In the genomic region with DNA sequence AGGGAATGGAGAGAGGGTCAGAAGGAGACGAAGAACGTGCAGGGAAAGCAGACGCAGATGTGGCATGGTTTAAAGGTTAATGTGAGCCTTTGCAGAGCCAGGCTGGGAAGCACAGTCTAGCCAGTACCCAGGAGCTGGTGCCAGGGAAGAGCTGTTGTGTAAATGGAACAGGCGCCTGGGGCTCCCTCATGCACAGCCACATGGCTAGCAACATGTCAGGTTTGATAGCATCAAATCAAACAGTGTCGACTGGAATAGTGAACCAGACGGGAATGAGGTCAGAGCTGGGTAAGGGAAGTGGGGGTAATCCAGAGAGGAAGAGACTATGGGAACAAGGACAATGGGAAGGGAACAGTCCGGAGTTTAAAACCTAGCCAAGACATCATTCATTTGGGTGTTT, we compare ENCODE assay signal across 15 mouse cellular contexts.
DNase-seq lines count a peak whose midpoint lies in the region; ATAC-seq lines count a peak whose summit lies in the region.
"Had no signal": no experiment of that assay in that cellular context is flagged by ENCODE, and none has a peak within 500 bp of the region (broad histone marks: within the 10 kb centered on the region; RNA-seq: fewer than 3 reads in every experiment).

No protein-coding gene starts in this region.

- H3K9me3 ChIP-seq in forebrain, embryonic 15.5 days, result no peaks in the 10 kb centered on the region
- H3K9me3 ChIP-seq: forebrain, embryonic 12.5 days; lung, embryonic 15.5 days had no signal

- no peaks in the 10 kb centered on the region for H3K36me3 ChIP-seq in forebrain, embryonic 15.5 days
- H3K36me3 ChIP-seq: forebrain, embryonic 12.5 days; lung, embryonic 15.5 days had no signal

- no peak for ATAC-seq in forebrain, embryonic 15.5 days (replicated peaks)

- H3K27me3 ChIP-seq in forebrain, embryonic 15.5 days, result no peaks in the 10 kb centered on the region
- H3K27me3 ChIP-seq: forebrain, embryonic 12.5 days; lung, embryonic 15.5 days had no signal

- peak; percentile 3 to 11 for DNase-seq in cerebellum, adult 18-20 months
- no peak for DNase-seq in cerebellum, adult 11 months
- peak; percentile 54 to 66 for DNase-seq in kidney, adult 8-10 months
- DNase-seq in kidney, postnatal 10 days, result no peak
- DNase-seq in adrenal gland, adult 8-10 months, result peak; percentile 31
- peak; percentile 44 for DNase-seq in gonadal fat pad, adult 2 months (ENCODE audit: low read depth)
- no peak for DNase-seq in gastrocnemius, postnatal 25 days
- DNase-seq: embryo, embryonic 11 days; gastrocnemius, postnatal 10 days; spleen, adult 18-20 months had no signal

- 87% methylated on average over 7 of the region's 7 CpGs for WGBS in forebrain, embryonic 15.5 days

- H3K27ac ChIP-seq in forebrain, embryonic 15.5 days (replicated peaks), result no peak overlapping the region
- H3K27ac ChIP-seq: forebrain, embryonic 12.5 days; hindbrain, embryonic 14.5 days; layer of hippocampus, adult 2 months; lung, embryonic 15.5 days had no signal

- H3K4me3 ChIP-seq in forebrain, embryonic 15.5 days, result no peak overlapping the region
- H3K4me3 ChIP-seq: forebrain, embryonic 12.5 days; layer of hippocampus, adult 2 months; lung, embryonic 15.5 days had no signal

- H3K9ac ChIP-seq in forebrain, embryonic 15.5 days (replicated peaks), result no peak overlapping the region
- H3K9ac ChIP-seq: forebrain, embryonic 12.5 days; hindbrain, embryonic 14.5 days; lung, embryonic 15.5 days had no signal

- H3K4me1 ChIP-seq in forebrain, embryonic 15.5 days, result no peaks in the 10 kb centered on the region
- H3K4me1 ChIP-seq: forebrain, embryonic 12.5 days had no signal

- H3K4me2 ChIP-seq in forebrain, embryonic 15.5 days (replicated peaks), result no peak overlapping the region
- H3K4me2 ChIP-seq: forebrain, embryonic 12.5 days; hindbrain, embryonic 14.5 days; lung, embryonic 15.5 days had no signal

Comparison
In these comparisons a context has a peak if more than half of its experiments do, and no peak if none do; other contexts are left out.
1. DNase-seq: peak in cerebellum, adult 18-20 months (2 of 2), kidney, adult 8-10 months (2 of 2), adrenal gland, adult 8-10 months (single experiment) and gonadal fat pad, adult 2 months (single experiment); none in cerebellum, adult 11 months (single experiment), kidney, postnatal 10 days (single experiment) and gastrocnemius, postnatal 25 days (single experiment).